Mouse (Mus musculus) myocyte (in vitro differentiated cells): ENCODE measurements at regions not wholly inside any gene's neighbourhood (a gene's known extent, or its start where the extent isn't known, plus 50 kb on each side); places are given as distances from the start of the nearest gene placed in this dataset.

Experiments used
- E2F4 ChIP-seq: IDR thresholded peaks from one replicate; pipeline ENCODE4 v1.6.1; 2011; ENCODE audit warnings: mild to moderate bottlenecking, control low read depth, moderate library complexity; ENCODE audit not compliant: insufficient read depth
- MAX ChIP-seq: IDR thresholded peaks from one replicate; pipeline ENCODE4 v1.6.1; 2011; ENCODE audit warnings: low read depth, mild to moderate bottlenecking, control low read depth
- MYOD1 ChIP-seq, 3 experiments: IDR thresholded peaks; one replicate each; pipeline ENCODE4 v1.6.1; 2011; ENCODE audit warnings: control low read depth in 2 of 3, low read depth in 2 of 3, mild to moderate bottlenecking in 2 of 3, moderate library complexity in 1 of 3; ENCODE audit not compliant: insufficient read length in 2 of 3, control insufficient read depth in 1 of 3
- MYOG ChIP-seq, 3 experiments: IDR thresholded peaks; one replicate each; pipeline ENCODE4 v1.6.1; 2011; ENCODE audit warnings: control low read depth in 2 of 3, low read depth in 2 of 3, mild to moderate bottlenecking in 2 of 3; ENCODE audit not compliant: insufficient read length in 2 of 3, control insufficient read depth in 1 of 3, insufficient read depth in 1 of 3
- POLR2A ChIP-seq: IDR thresholded peaks from one replicate; pipeline ENCODE4 v1.6.1; 2011; ENCODE audit warnings: low read depth, mild to moderate bottlenecking, control low read depth, moderate library complexity; ENCODE audit not compliant: insufficient read length
- POLR2AphosphoS2 ChIP-seq: IDR thresholded peaks from one replicate; pipeline ENCODE4 v1.6.1; 2011; ENCODE audit warnings: low read depth, control low read depth; ENCODE audit not compliant: insufficient read length
- TCF12 ChIP-seq: IDR thresholded peaks from one replicate; pipeline ENCODE4 v1.6.1; 2011; ENCODE audit warnings: mild to moderate bottlenecking, control low read depth; ENCODE audit not compliant: poor library complexity, insufficient read depth, severe bottlenecking
- USF1 ChIP-seq: IDR thresholded peaks from one replicate; pipeline ENCODE4 v1.6.1; 2011; ENCODE audit warnings: low read depth, mild to moderate bottlenecking, control low read depth, moderate library complexity

GRCm38 (mm10) chr6:127298105-127298504 is 146.1 kb upstream of the Ccnd2 start:
- TF ChIP-seq POLR2A (no peak), POLR2AphosphoS2 (no peak), USF1 (no peak), MYOG (IDR thresholded peaks at IDR 0.05; ENCODE audit: control insufficient read depth in 1 of 3, insufficient read depth in 1 of 3, insufficient read length in 2 of 3, low read depth in 2 of 3) (no peak), E2F4 (no peak), MAX (no peak), TCF12 (no peak), MYOD1 (IDR thresholded peaks at IDR 0.05; ENCODE audit: control insufficient read depth in 1 of 3, insufficient read length in 2 of 3, low read depth in 2 of 3) (no peak)
